Mouse (Mus musculus): ENCODE data around the gene Dbn1. TPM values are rescaled to one million over a fixed set of nuclear protein-coding genes. Genes with fewer than 3 reads are reported as not detected.

Dbn1 gene
- polyA plus RNA-seq, 1 experiment from 2014 or later = 111 TPM

- Histone ChIP-seq H3K36me3 (ENCODE audit: control insufficient read depth, insufficient read depth, low read length) (peaks cover 32% of the 10 kb centered on the region), H3K9me3 (replicated peaks; ENCODE audit: control insufficient read depth, low read length) (no peaks in the 10 kb centered on the region)
These were observed 14.5 kb upstream of the Dbn1 start for GRCm38 (mm10) chr13:55502405-55502804.

GRCm38 (mm10) chr13:55500575-55500974, 12.7 kb upstream of the Dbn1 start:
- H3K4me2 ChIP-seq (ENCODE audit: low read depth, low read length) = no peak overlapping the region
- no peak for ATAC-seq (ENCODE audit: insufficient read depth, low FRiP score)
- H3K27ac ChIP-seq (ENCODE audit: low read length) = no peak overlapping the region
- peaks cover 4% of the 10 kb centered on the region; the same call in 1 of the 2 replicates for H3K4me1 ChIP-seq (ENCODE audit: control insufficient read depth, insufficient read depth, low read length)
- no peak overlapping the region for H3K4me3 ChIP-seq (replicated peaks; ENCODE audit: low read length)
- peaks cover 23% of the 10 kb centered on the region for H3K36me3 ChIP-seq (ENCODE audit: control insufficient read depth, insufficient read depth, low read length)
- no peaks in the 10 kb centered on the region for H3K27me3 ChIP-seq (ENCODE audit: control insufficient read depth, insufficient read depth, low read length)
- H3K9me3 ChIP-seq (replicated peaks; ENCODE audit: control insufficient read depth, low read length) = no peaks in the 10 kb centered on the region
- WGBS = 68% methylated on average over 10 of the region's 10 CpGs
- no peak overlapping the region for H3K9ac ChIP-seq (ENCODE audit: low read length)

More at GRCm38 (mm10) chr13:55502405-55502804, 14.5 kb upstream of the Dbn1 start:
- Histone ChIP-seq H3K4me2 (ENCODE audit: low read depth, low read length) (no peak overlapping the region), H3K4me1 (ENCODE audit: control insufficient read depth, insufficient read depth, low read length) (no peaks in the 10 kb centered on the region), H3K9ac (ENCODE audit: low read length) (no peak overlapping the region), H3K27ac (ENCODE audit: low read length) (no peak overlapping the region), H3K4me3 (replicated peaks; ENCODE audit: low read length) (no peak overlapping the region), H3K27me3 (ENCODE audit: control insufficient read depth, insufficient read depth, low read length) (no peaks in the 10 kb centered on the region)
- ATAC-seq (ENCODE audit: insufficient read depth, low FRiP score) = no peak
- 81% methylated on average over 8 of the region's 8 CpGs for WGBS

GRCm38 (mm10) chr13:55498906-55499305, 11.0 kb upstream of the Dbn1 start:
- peaks cover 7% of the 10 kb centered on the region; the same call in 1 of the 2 replicates for H3K4me1 ChIP-seq (ENCODE audit: control insufficient read depth, insufficient read depth, low read length)
- no peak overlapping the region for H3K27ac ChIP-seq (ENCODE audit: low read length)
- no peak overlapping the region for H3K4me2 ChIP-seq (ENCODE audit: low read depth, low read length)
- H3K27me3 ChIP-seq (ENCODE audit: control insufficient read depth, insufficient read depth, low read length) = no peaks in the 10 kb centered on the region
- H3K9ac ChIP-seq (ENCODE audit: low read length) = no peak overlapping the region
- H3K36me3 ChIP-seq (ENCODE audit: control insufficient read depth, insufficient read depth, low read length) = peaks cover 8% of the 10 kb centered on the region; the same call in 1 of the 2 replicates
- no peaks in the 10 kb centered on the region for H3K9me3 ChIP-seq (replicated peaks; ENCODE audit: control insufficient read depth, low read length)
- WGBS = 51% methylated on average over 11 of the region's 11 CpGs
- no peak overlapping the region for H3K4me3 ChIP-seq (replicated peaks; ENCODE audit: low read length)
- ATAC-seq (ENCODE audit: insufficient read depth, low FRiP score) = no peak

- Histone ChIP-seq H3K27ac (ENCODE audit: low read length) (no peak overlapping the region), H3K4me1 (ENCODE audit: control insufficient read depth, insufficient read depth, low read length) (peaks cover 7% of the 10 kb centered on the region; the same call in 1 of the 2 replicates), H3K9me3 (replicated peaks; ENCODE audit: control insufficient read depth, low read length) (no peaks in the 10 kb centered on the region), H3K36me3 (ENCODE audit: control insufficient read depth, insufficient read depth, low read length) (peaks cover 8% of the 10 kb centered on the region; the same call in 1 of the 2 replicates), H3K9ac (ENCODE audit: low read length) (no peak overlapping the region), H3K4me3 (replicated peaks; ENCODE audit: low read length) (no peak overlapping the region), H3K4me2 (ENCODE audit: low read depth, low read length) (no peak overlapping the region), H3K27me3 (ENCODE audit: control insufficient read depth, insufficient read depth, low read length) (no peaks in the 10 kb centered on the region)
- no peak for ATAC-seq (ENCODE audit: insufficient read depth, low FRiP score)
- WGBS = 81% methylated on average over 6 of the region's 6 CpGs
These were observed 8.8 kb upstream of the Dbn1 start for GRCm38 (mm10) chr13:55496661-55497060.

- H3K9me3 ChIP-seq (replicated peaks; ENCODE audit: control insufficient read depth, low read length) = no peaks in the 10 kb centered on the region
- 46% methylated on average over 4 of the region's 4 CpGs for WGBS
- peaks cover 8% of the 10 kb centered on the region; the same call in 1 of the 2 replicates for H3K36me3 ChIP-seq (ENCODE audit: control insufficient read depth, insufficient read depth, low read length)
- H3K4me3 ChIP-seq (replicated peaks; ENCODE audit: low read length) = no peak overlapping the region
- H3K27ac ChIP-seq (ENCODE audit: low read length) = no peak overlapping the region
- ATAC-seq (ENCODE audit: insufficient read depth, low FRiP score) = no peak
- no peaks in the 10 kb centered on the region for H3K27me3 ChIP-seq (ENCODE audit: control insufficient read depth, insufficient read depth, low read length)
- H3K4me2 ChIP-seq (ENCODE audit: low read depth, low read length) = no peak overlapping the region
- no peak overlapping the region for H3K9ac ChIP-seq (ENCODE audit: low read length)
- peaks cover 7% of the 10 kb centered on the region; the same call in 1 of the 2 replicates for H3K4me1 ChIP-seq (ENCODE audit: control insufficient read depth, insufficient read depth, low read length)
These were observed 7.8 kb upstream of the Dbn1 start for GRCm38 (mm10) chr13:55495702-55496101.

GRCm38 (mm10) chr13:55494883-55495621, 7.1 kb upstream of the Dbn1 start:
- 15% methylated on average over 18 of the region's 18 CpGs for WGBS
- Histone ChIP-seq H3K36me3 (ENCODE audit: control insufficient read depth, insufficient read depth, low read length) (peaks cover 8% of the 10 kb centered on the region; the same call in 1 of the 2 replicates), H3K27me3 (ENCODE audit: control insufficient read depth, insufficient read depth, low read length) (no peaks in the 10 kb centered on the region), H3K4me1 (ENCODE audit: control insufficient read depth, insufficient read depth, low read length) (peaks cover 7% of the 10 kb centered on the region; the same call in 1 of the 2 replicates), H3K27ac (ENCODE audit: low read length) (no peak overlapping the region), H3K4me3 (replicated peaks; ENCODE audit: low read length) (no peak overlapping the region), H3K4me2 (ENCODE audit: low read depth, low read length) (no peak overlapping the region), H3K9me3 (replicated peaks; ENCODE audit: control insufficient read depth, low read length) (no peaks in the 10 kb centered on the region), H3K9ac (ENCODE audit: low read length) (no peak overlapping the region)
- ATAC-seq (ENCODE audit: insufficient read depth, low FRiP score) = peak; percentile 47; the same call in 1 of the 2 replicates

- no peaks in the 10 kb centered on the region for H3K27me3 ChIP-seq (ENCODE audit: control insufficient read depth, insufficient read depth, low read length)
- WGBS = 20% methylated on average over 2 of the region's 2 CpGs
- no peak overlapping the region for H3K27ac ChIP-seq (ENCODE audit: low read length)
- H3K9ac ChIP-seq (ENCODE audit: low read length) = no peak overlapping the region
- no peak for ATAC-seq (ENCODE audit: insufficient read depth, low FRiP score)
- H3K4me1 ChIP-seq (ENCODE audit: control insufficient read depth, insufficient read depth, low read length) = peaks cover 7% of the 10 kb centered on the region; the same call in 1 of the 2 replicates
- no peaks in the 10 kb centered on the region for H3K9me3 ChIP-seq (replicated peaks; ENCODE audit: control insufficient read depth, low read length)
- no peak overlapping the region for H3K4me3 ChIP-seq (replicated peaks; ENCODE audit: low read length)
- H3K36me3 ChIP-seq (ENCODE audit: control insufficient read depth, insufficient read depth, low read length) = peaks cover 8% of the 10 kb centered on the region; the same call in 1 of the 2 replicates
- no peak overlapping the region for H3K4me2 ChIP-seq (ENCODE audit: low read depth, low read length)
These were observed 6.3 kb upstream of the Dbn1 start for GRCm38 (mm10) chr13:55494257-55494656.

- peak overlapping the region; percentile 85 for H3K27ac ChIP-seq (ENCODE audit: low read length)
- peaks cover 46% of the 10 kb centered on the region for H3K4me1 ChIP-seq (ENCODE audit: control insufficient read depth, insufficient read depth, low read length)
- H3K36me3 ChIP-seq (ENCODE audit: control insufficient read depth, insufficient read depth, low read length) = no peaks in the 10 kb centered on the region
- WGBS = 0% methylated on average over 29 of the region's 29 CpGs
- H3K27me3 ChIP-seq (ENCODE audit: control insufficient read depth, insufficient read depth, low read length) = no peaks in the 10 kb centered on the region
- peak overlapping the region; percentile 95 for H3K9ac ChIP-seq (ENCODE audit: low read length)
- H3K4me3 ChIP-seq (replicated peaks; ENCODE audit: low read length) = peak overlapping the region; percentile 89
- peak overlapping the region; percentile 81 for H3K4me2 ChIP-seq (ENCODE audit: low read depth, low read length)
- peak; percentile 51 for ATAC-seq (ENCODE audit: insufficient read depth, low FRiP score)
- H3K9me3 ChIP-seq (replicated peaks; ENCODE audit: control insufficient read depth, low read length) = no peaks in the 10 kb centered on the region
These were observed 864 bp downstream of the Dbn1 start for GRCm38 (mm10) chr13:55486916-55487577.
